Mouse (Mus musculus): ENCODE results near the gene Srp54a.
"Not testable (repeated sequence)": the region's sequence is repeated elsewhere in the genome, so short reads cannot be mapped to it uniquely, and the experiment has no call there.

Srp54a gene

GRCm38 (mm10) chr12:55124731-55125130 lies 44.7 kb downstream of the Srp54a start:
- not testable (repeated sequence) for DNase-seq (ENCODE audit: low read depth, low spot score)

GRCm38 (mm10) chr12:55135540-55135939 lies 55.5 kb downstream of the Srp54a start:
- DNase-seq (ENCODE audit: low read depth, low spot score), result not testable (repeated sequence)

DNA sequence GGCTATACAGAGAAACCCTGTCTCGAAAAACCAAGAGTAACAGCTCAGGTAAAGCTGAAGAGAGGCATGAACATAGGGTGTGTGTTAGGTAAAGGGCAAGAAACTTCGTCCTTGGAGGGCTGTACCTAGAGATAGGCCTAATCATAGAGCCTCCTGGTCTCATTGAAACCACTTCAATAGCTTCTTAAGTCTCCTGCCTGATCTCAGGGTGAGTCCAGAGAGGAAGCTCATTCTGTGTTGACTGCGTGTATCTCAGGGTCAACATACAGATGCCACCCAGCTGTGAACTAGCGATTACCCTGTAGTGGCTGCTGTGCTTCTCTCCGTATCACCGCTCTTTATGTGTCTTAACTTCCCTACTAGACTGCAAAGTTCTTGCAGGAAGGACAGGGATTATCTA lies 57.8 kb downstream of the Srp54a start:
- not testable (repeated sequence) for DNase-seq (ENCODE audit: low read depth, low spot score)

- not testable (repeated sequence) for DNase-seq (ENCODE audit: low read depth, low spot score)
Observed at GRCm38 (mm10) chr12:55154559-55155448, 74.7 kb downstream of the Srp54a start, which contains the start of gene Srp54b. Gene Srp54b (plus strand): TSS chr12:55155104.

DNA sequence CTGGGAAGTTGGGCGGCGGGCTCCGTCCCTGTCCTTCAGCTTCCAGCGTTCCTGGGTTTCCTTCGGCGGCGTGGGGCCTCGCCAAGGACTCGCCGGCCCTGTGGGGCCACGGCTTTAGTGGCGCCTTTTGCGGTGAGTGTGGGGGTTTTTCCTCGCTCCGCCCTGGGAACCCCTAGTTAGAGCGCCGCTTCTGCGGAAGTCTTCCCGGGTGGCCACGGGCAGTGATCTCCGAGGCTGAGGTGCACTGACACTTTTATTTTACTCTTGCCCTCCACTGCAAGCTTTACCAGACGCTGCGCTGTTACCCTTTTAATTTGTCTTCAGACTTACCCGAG lies 75.4 kb downstream of the Srp54a start:
- DNase-seq (ENCODE audit: low read depth, low spot score), result not testable (repeated sequence)

Data from R1 (cell line).